In the genomic region with DNA sequence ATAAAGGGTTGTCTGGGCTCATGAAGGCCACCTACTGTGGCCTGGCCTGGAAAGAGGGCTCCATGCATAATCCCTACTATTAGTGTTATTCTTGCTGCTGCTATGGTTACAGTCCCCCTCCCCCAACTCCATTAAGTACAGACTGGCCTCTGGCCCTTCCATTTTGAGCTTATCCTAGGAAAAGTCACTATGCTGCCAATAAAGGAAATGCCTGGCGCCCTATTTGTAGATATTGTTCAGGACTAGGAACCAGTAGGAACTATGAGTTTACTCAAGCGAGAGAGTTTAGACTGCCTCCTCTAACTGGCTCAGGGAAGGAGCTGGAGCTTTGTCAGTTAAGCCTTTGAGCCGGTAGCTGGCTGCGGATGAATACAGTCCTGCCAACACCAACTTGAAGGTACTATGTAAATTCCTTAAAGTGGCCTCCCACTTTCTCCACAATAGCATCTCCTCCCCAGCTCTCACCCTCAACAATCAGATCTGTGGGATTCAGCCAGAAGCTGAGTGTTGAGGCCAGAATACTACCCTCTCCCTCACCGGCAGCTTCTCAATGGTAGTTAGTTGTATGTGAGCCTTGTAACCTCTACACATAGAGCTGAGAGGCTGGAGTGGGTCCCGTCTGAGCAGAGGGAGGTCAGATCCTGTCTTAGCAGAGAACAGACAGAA, we compare ENCODE assay signal across 11 mouse cellular contexts. TPM values are rescaled to one million over a fixed set of nuclear protein-coding genes. Genes with fewer than 3 reads are reported as not detected.
DNase-seq lines count a peak whose midpoint lies in the region; ATAC-seq and TF ChIP-seq lines count a peak whose summit lies in the region.
"Had no signal": no experiment of that assay in that cellular context is flagged by ENCODE, and none has a peak within 500 bp of the region (broad histone marks: within the 10 kb centered on the region; RNA-seq: fewer than 3 reads in every experiment).

No protein-coding gene starts in this region.

- no peak overlapping the region for H3K9ac ChIP-seq in heart, adult 2 months (ENCODE audit: low read depth, low read length)
- H3K9ac ChIP-seq in forebrain, embryonic 12.5 days: no peak overlapping the region
- H3K9ac ChIP-seq in hindbrain, postnatal 0 days (replicated peaks; ENCODE audit: low read length): no peak overlapping the region
- peak overlapping the region; percentile 34; the same call in 1 of the 2 replicates for H3K9ac ChIP-seq in midbrain, embryonic 11.5 days (ENCODE audit: low read length)
- H3K9ac ChIP-seq: embryonic facial prominence, embryonic 13.5 days; lung, embryonic 15.5 days had no signal

- no peak for DNase-seq in heart, embryonic 10.5 days (ENCODE audit: low spot score)
- no peak for DNase-seq in heart, adult 2 months
- DNase-seq in hindbrain, postnatal 0 days (ENCODE audit: low spot score): peak; percentile 81
- DNase-seq in midbrain, embryonic 11.5 days (ENCODE audit: low spot score, missing footprints): peak; percentile 97
- DNase-seq in adrenal gland, adult 18-20 months (ENCODE audit: low spot score in 2 of 2): no peak
- DNase-seq in yolk sac, embryonic 10.5 days (ENCODE audit: low spot score): no peak

- TF ChIP-seq EP300 in heart, adult 2 months (IDR thresholded peaks at IDR 0.05; ENCODE audit: insufficient read depth, low read depth, low read length): no peak

- intact Hi-C loops in heart, adult 2 months (cut with DNase I): no loop called here

- H3K4me2 ChIP-seq in forebrain, embryonic 12.5 days: peak overlapping the region; percentile 15
- H3K4me2 ChIP-seq in hindbrain, postnatal 0 days (ENCODE audit: low read depth, low read length): no peak overlapping the region
- peak overlapping the region; percentile 15; the same call in 1 of the 2 replicates for H3K4me2 ChIP-seq in midbrain, embryonic 11.5 days
- H3K4me2 ChIP-seq: embryonic facial prominence, embryonic 13.5 days; lung, embryonic 15.5 days had no signal

- WGBS in heart, embryonic 10.5 days: 15% methylated on average over 6 of the region's 6 CpGs
- 17% methylated on average over 6 of the region's 6 CpGs for WGBS in heart, adult 2 months
- 3% methylated on average over 6 of the region's 6 CpGs for WGBS in forebrain, embryonic 12.5 days
- 11% methylated on average over 6 of the region's 6 CpGs for WGBS in hindbrain, postnatal 0 days
- WGBS in midbrain, embryonic 11.5 days: 5% methylated on average over 6 of the region's 6 CpGs

- H3K36me3 ChIP-seq in heart, embryonic 10.5 days: no peaks in the 10 kb centered on the region
- H3K36me3 ChIP-seq in heart, adult 2 months (ENCODE audit: control insufficient read depth, insufficient read depth, low read length): no peaks in the 10 kb centered on the region
- H3K36me3 ChIP-seq in forebrain, embryonic 12.5 days (replicated peaks): no peaks in the 10 kb centered on the region
- no peaks in the 10 kb centered on the region for H3K36me3 ChIP-seq in hindbrain, postnatal 0 days (ENCODE audit: insufficient read depth, low read length)
- H3K36me3 ChIP-seq in midbrain, embryonic 11.5 days (ENCODE audit: control insufficient read depth, insufficient read depth, low read length): no peaks in the 10 kb centered on the region
- H3K36me3 ChIP-seq: embryonic facial prominence, embryonic 13.5 days; lung, embryonic 15.5 days had no signal

- TF ChIP-seq CTCF in heart, adult 2 months (IDR thresholded peaks at IDR 0.05): no peak
- no peak for TF ChIP-seq CTCF in hindbrain, postnatal 0 days (IDR thresholded peaks at IDR 0.05; ENCODE audit: low read depth)

- H3K79me2 ChIP-seq in heart, adult 2 months (replicated peaks; ENCODE audit: control insufficient read depth, insufficient read depth, low read length): no peaks in the 10 kb centered on the region

- no peaks in the 10 kb centered on the region for H3K27me3 ChIP-seq in heart, embryonic 10.5 days (ENCODE audit: insufficient read depth, poor library complexity, severe bottlenecking)
- H3K27me3 ChIP-seq in heart, adult 2 months (ENCODE audit: control insufficient read depth, insufficient read depth, low read length): no peaks in the 10 kb centered on the region
- H3K27me3 ChIP-seq in forebrain, embryonic 12.5 days: peaks cover 3% of the 10 kb centered on the region; the same call in 1 of the 2 replicates
- H3K27me3 ChIP-seq in hindbrain, postnatal 0 days (ENCODE audit: insufficient read depth, low read length): no peaks in the 10 kb centered on the region
- H3K27me3 ChIP-seq in midbrain, embryonic 11.5 days (ENCODE audit: control insufficient read depth, insufficient read depth, low read length): no peaks in the 10 kb centered on the region
- H3K27me3 ChIP-seq: CH12.LX; embryonic facial prominence, embryonic 13.5 days; lung, embryonic 15.5 days had no signal

- no peaks in the 10 kb centered on the region for H3K9me3 ChIP-seq in heart, embryonic 10.5 days
- H3K9me3 ChIP-seq in forebrain, embryonic 12.5 days: no peaks in the 10 kb centered on the region
- no peaks in the 10 kb centered on the region for H3K9me3 ChIP-seq in hindbrain, postnatal 0 days (ENCODE audit: low read length)
- H3K9me3 ChIP-seq in midbrain, embryonic 11.5 days (ENCODE audit: control insufficient read depth, low read length): no peaks in the 10 kb centered on the region
- H3K9me3 ChIP-seq: embryonic facial prominence, embryonic 13.5 days; lung, embryonic 15.5 days had no signal

- H3K4me3 ChIP-seq in heart, embryonic 10.5 days: no peak overlapping the region
- H3K4me3 ChIP-seq in heart, adult 2 months: no peak overlapping the region
- H3K4me3 ChIP-seq in forebrain, embryonic 12.5 days (replicated peaks): no peak overlapping the region
- H3K4me3 ChIP-seq in hindbrain, postnatal 0 days (ENCODE audit: low read length): no peak overlapping the region
- H3K4me3 ChIP-seq in midbrain, embryonic 11.5 days (ENCODE audit: low read depth, low read length): no peak overlapping the region
- H3K4me3 ChIP-seq: embryonic facial prominence, embryonic 13.5 days; lung, embryonic 15.5 days had no signal

- peaks cover 13% of the 10 kb centered on the region; the same call in 1 of the 2 replicates for H3K4me1 ChIP-seq in heart, embryonic 10.5 days
- peaks cover 4% of the 10 kb centered on the region for H3K4me1 ChIP-seq in heart, adult 2 months (ENCODE audit: control insufficient read depth, insufficient read depth, low read length)
- H3K4me1 ChIP-seq in forebrain, embryonic 12.5 days: peaks cover 25% of the 10 kb centered on the region
- no peaks in the 10 kb centered on the region for H3K4me1 ChIP-seq in hindbrain, postnatal 0 days (ENCODE audit: insufficient read depth, low read length)
- H3K4me1 ChIP-seq in midbrain, embryonic 11.5 days (ENCODE audit: control insufficient read depth, insufficient read depth, low read length): peaks cover 15% of the 10 kb centered on the region

- TF ChIP-seq POLR2A in heart, adult 2 months (IDR thresholded peaks at IDR 0.05; ENCODE audit: insufficient read depth, low read depth, low read length): no peak

- H3K27ac ChIP-seq in heart, embryonic 10.5 days: peak overlapping the region; percentile 54
- no peak overlapping the region for H3K27ac ChIP-seq in heart, adult 2 months
- peak overlapping the region; percentile 89 for H3K27ac ChIP-seq in forebrain, embryonic 12.5 days
- H3K27ac ChIP-seq in hindbrain, postnatal 0 days: peak overlapping the region; percentile 33
- H3K27ac ChIP-seq in midbrain, embryonic 11.5 days (ENCODE audit: low read depth, low read length): peak overlapping the region; percentile 78
- H3K27ac ChIP-seq: embryonic facial prominence, embryonic 13.5 days; lung, embryonic 15.5 days had no signal

- ATAC-seq in forebrain, embryonic 12.5 days (ENCODE audit: low FRiP score): peak; percentile 93
- peak; percentile 90 for ATAC-seq in hindbrain, postnatal 0 days
- ATAC-seq in midbrain, embryonic 11.5 days (ENCODE audit: low FRiP score): peak; percentile 95
- no peak for ATAC-seq in megakaryocyte-erythroid progenitor cell, adult 5-6 weeks (replicated peaks; ENCODE audit: low FRiP score, low TSS enrichment, poor library complexity, severe bottlenecking)

RNA-seq across cellular contexts. Expression of a gene that starts 37.1 kb away (rescaled TPM):
- polyA plus RNA-seq in heart, embryonic 10.5 days (2016; fragmentation: Nextera tagmentation; extraction: Ambion mirVana): 8.9 and 11.5 TPM in 2 replicates
- total RNA-seq in heart, adult 2 months (2021): 10 to 100 TPM; 36.7 to 41.3 TPM
- 14.5 and 25.3 TPM in 2 replicates for polyA plus RNA-seq in heart, adult 2 months (2012; rRNA removed)
- 15.2 and 17.0 TPM in 2 replicates for polyA plus RNA-seq in forebrain, embryonic 12.5 days (2016; fragmentation: Nextera tagmentation; extraction: Ambion mirVana)
- total RNA-seq in hindbrain, postnatal 0 days (2014; rRNA removed): 16.2 and 29.0 TPM in 2 replicates
- 9.5 and 9.9 TPM in 2 replicates for polyA plus RNA-seq in hindbrain, postnatal 0 days (2015; fragmentation: Nextera tagmentation; extraction: Ambion mirVana)
- polyA plus RNA-seq in midbrain, embryonic 11.5 days (2014; fragmentation: Nextera tagmentation; extraction: Ambion mirVana): 9.0 and 9.7 TPM in 2 replicates
- 10 to 100 TPM; 24.6 to 37.7 TPM for total RNA-seq in adrenal gland, adult 18-20 months (2021)
- 27.1 and 33.1 TPM in 2 replicates for total RNA-seq in megakaryocyte-erythroid progenitor cell, adult 5-6 weeks (2014; fragmentation: Nextera tagmentation)
- total RNA-seq in megakaryocyte-erythroid progenitor cell, adult 5-6 weeks (2017): 10.8 and 11.4 TPM in 2 replicates

Comparison
In these comparisons a context has a peak if more than half of its experiments do, and no peak if none do; other contexts are left out.
1. DNase-seq: peak in hindbrain, postnatal 0 days (single experiment) and midbrain, embryonic 11.5 days (single experiment); none in heart, embryonic 10.5 days (single experiment), heart, adult 2 months (0 of 2), adrenal gland, adult 18-20 months (0 of 2) and yolk sac, embryonic 10.5 days (single experiment).